Mouse (Mus musculus) gastrocnemius, postnatal 10 days (tissue): ENCODE measurements at regions not wholly inside any gene's neighbourhood (a gene's known extent, or its start where the extent isn't known, plus 50 kb on each side); places are given as distances from the start of the nearest gene placed in this dataset.

ENCODE experiments used
- DNase-seq: peaks from one replicate; pipeline ENCODE4 v3.0.0; 2021; ENCODE audit warnings: mixed read lengths

GRCm38 (mm10) chr16:44630426-44630825 is 71.7 kb upstream of the Boc start:
- DNase-seq: no peak

- DNase-seq: no peak
Observed at GRCm38 (mm10) chr16:44629296-44630275, 70.9 kb upstream of the Boc start.

- no peak for DNase-seq
Observed at GRCm38 (mm10) chr16:44625871-44626293, 67.2 kb upstream of the Boc start.

- DNase-seq: no peak
Observed at GRCm38 (mm10) chr16:44625108-44625616, 66.5 kb upstream of the Boc start.

- DNase-seq: no peak
Observed at GRCm38 (mm10) chr16:44621573-44621972, 62.9 kb upstream of the Boc start.

- DNase-seq: no peak
Observed at GRCm38 (mm10) chr16:44620536-44620935, 61.8 kb upstream of the Boc start.

GRCm38 (mm10) chr16:44619476-44620103 is 60.9 kb upstream of the Boc start:
- no peak for DNase-seq

- no peak for DNase-seq
Observed at GRCm38 (mm10) chr16:44617041-44617440, 58.3 kb upstream of the Boc start.

GRCm38 (mm10) chr16:44616376-44616775 is 57.7 kb upstream of the Boc start:
- no peak for DNase-seq

- peak; percentile 33 for DNase-seq
Observed at GRCm38 (mm10) chr16:44615878-44616206, 57.1 kb upstream of the Boc start.

GRCm38 (mm10) chr16:44615172-44615877 is 56.6 kb upstream of the Boc start:
- DNase-seq: no peak

- DNase-seq: no peak
Observed at GRCm38 (mm10) chr16:44614235-44614634, 55.5 kb upstream of the Boc start.

- DNase-seq: no peak
Observed at GRCm38 (mm10) chr16:44612676-44613075, 54.0 kb upstream of the Boc start.

- DNase-seq: no peak
Observed at GRCm38 (mm10) chr16:44611525-44611924, 52.8 kb upstream of the Boc start.

GRCm38 (mm10) chr16:44608586-44608985 is 49.9 kb upstream of the Boc start:
- DNase-seq: no peak
